Mouse (Mus musculus) Patski (cell line): Measurements from ENCODE around the gene Acox1. TPM values are rescaled to one million over a fixed set of nuclear protein-coding genes. Genes with fewer than 3 reads are reported as not detected.

Source experiments
- ATAC-seq: fragments of 100-300 bp; one replicate; pipeline ENCODE4 v1.8.0; 2021
- CTCF ChIA-PET: fragments of 350-600 bp; sonication (Branson Sonifier 250); formaldehyde crosslinking; loops from one replicate; lab custom pipeline; 2022; ENCODE audit warnings: inconsistent platforms; lab: Charles Lee
- POLR2A ChIA-PET: fragments of 350-600 bp; sonication (Branson Sonifier 250); formaldehyde crosslinking; loops from one replicate; lab custom pipeline; 2022; ENCODE audit warnings: antibody characterized with exemption, inconsistent platforms; lab: Charles Lee
- DNase-seq: peaks from one replicate; pipeline ENCODE4 v3.0.0-alpha.2; 2011; ENCODE audit warnings: low read depth, low spot score
- H3K27me3 ChIP-seq: fragments of 371-371 bp; one replicate; pipeline ENCODE4 v1.5.1; 2021
- CTCF ChIP-seq: fragments of 100-300 bp; IDR thresholded peaks from one replicate; pipeline ENCODE4 v1.5.1; 2021
- in situ Hi-C: fragments of 300-500 bp; cut with MboI; formaldehyde crosslinking; loops from 3 replicates; pipeline ENCODE4 v1.11.1; 2018; ENCODE audit warnings: low pct_unique_long_range_greater_than_20kb, mixed read lengths
- polyA plus RNA-seq: library from polyadenylated mRNA; unstranded; gene quantifications from one replicate; pipeline ENCODE4 v1.2.3, GENCODE M21; 2021

Acox1 gene
- polyA plus RNA-seq, 1 experiment from 2014 or later = 67.1 TPM

GRCm38 (mm10) chr11:116133497-116133896 is 65.3 kb downstream of the Acox1 start:
- TF ChIP-seq CTCF = no peak
- ChIA-PET POLR2A (no interaction called here), CTCF (no interaction called here)
- in situ Hi-C loops = loop anchor here (5.0 kb wide), 1 partner anchor 46 kb away; the partner anchor contains the start of gene Wbp2
- DNase-seq (no peak), ATAC-seq (no peak)
- H3K27me3 ChIP-seq = no peaks in the 10 kb centered on the region

- no peak for TF ChIP-seq CTCF
- ChIA-PET POLR2A (no interaction called here), CTCF (interaction anchor here (1.5 kb wide), 1 partner anchor 10 kb away, joined by 3 read pairs; no protein-coding TSS in a partner anchor)
- DNase-seq = no peak
- no peak for ATAC-seq
- in situ Hi-C loops = loop anchor here (5.0 kb wide), 1 partner anchor 45 kb away; the partner anchor contains the start of gene Wbp2
- no peaks in the 10 kb centered on the region for H3K27me3 ChIP-seq
Observed at GRCm38 (mm10) chr11:116132366-116133333, 66.2 kb downstream of the Acox1 start.

- ChIA-PET CTCF (interaction anchor here (0.8 to 1.6 kb wide), 6 partner anchors 9 to 189 kb away, joined by 3 to 4 read pairs (median 3); no protein-coding TSS in a partner anchor), POLR2A (interaction anchor here (0.7 to 2.3 kb wide), 5 partner anchors 14 to 69 kb away, joined by 3 to 5 read pairs (median 3); no protein-coding TSS in a partner anchor)
- in situ Hi-C loops = loop anchor here (5.0 kb wide), 1 partner anchor 44 kb away; the partner anchor contains the start of gene Wbp2
- no peak for ATAC-seq
- DNase-seq = no peak
- no peaks in the 10 kb centered on the region for H3K27me3 ChIP-seq
- TF ChIP-seq CTCF = no peak
Observed at GRCm38 (mm10) chr11:116131349-116132170, 67.3 kb downstream of the Acox1 start.

GRCm38 (mm10) chr11:116130488-116131205 is 68.2 kb downstream of the Acox1 start, which contains the start of gene Trim65:
Gene Trim65 (minus strand): TSS chr11:116131128.
- CTCF ChIA-PET = interaction anchor here (0.8 to 1.9 kb wide), 8 partner anchors 18 to 188 kb away, joined by 3 to 7 read pairs (median 4); partner anchors contain the start of gene Wbp2
- ATAC-seq (peak; percentile 66), DNase-seq (no peak)
- no peak for TF ChIP-seq CTCF
- no peaks in the 10 kb centered on the region for H3K27me3 ChIP-seq
- in situ Hi-C loops = loop anchor here (5.0 kb wide), 1 partner anchor 43 kb away; the partner anchor contains the start of gene Wbp2
- POLR2A ChIA-PET = interaction anchor here (0.7 to 2.3 kb wide), 7 partner anchors 14 to 100 kb away, joined by 3 to 5 read pairs (median 3); no protein-coding TSS in a partner anchor

- no peaks in the 10 kb centered on the region for H3K27me3 ChIP-seq
- ChIA-PET POLR2A (interaction anchor here (0.7 to 2.3 kb wide), 8 partner anchors 13 to 99 kb away, joined by 3 to 5 read pairs (median 3); partner anchors contain the start of gene Wbp2), CTCF (interaction anchor here (0.9 to 1.9 kb wide), 10 partner anchors 10 to 105 kb away, joined by 3 to 7 read pairs (median 4); partner anchors contain the start of gene Wbp2)
- no peak for TF ChIP-seq CTCF
- DNase-seq (no peak), ATAC-seq (peak; percentile 3)
- in situ Hi-C loops = loop anchor here (5.0 kb wide), 1 partner anchor 43 kb away; the partner anchor contains the start of gene Wbp2
Observed at GRCm38 (mm10) chr11:116129993-116130487, 68.8 kb downstream of the Acox1 start.

GRCm38 (mm10) chr11:116129091-116129790 is 69.6 kb downstream of the Acox1 start:
- TF ChIP-seq CTCF = no peak
- in situ Hi-C loops = no loop called here
- ChIA-PET POLR2A (interaction anchor here (0.7 to 2.3 kb wide), 7 partner anchors 21 to 107 kb away, joined by 3 to 5 read pairs (median 3); partner anchors contain the start of gene Wbp2), CTCF (interaction anchor here (0.9 to 1.9 kb wide), 8 partner anchors 10 to 45 kb away, joined by 3 to 7 read pairs (median 4); partner anchors contain the start of gene Wbp2)
- DNase-seq (no peak), ATAC-seq (no peak)
- no peaks in the 10 kb centered on the region for H3K27me3 ChIP-seq

- ChIA-PET POLR2A (interaction anchor here (0.9 to 1.2 kb wide), 2 partner anchors 37 to 105 kb away, joined by 3 to 4 read pairs; no protein-coding TSS in a partner anchor), CTCF (interaction anchor here (1.2 to 1.9 kb wide), 2 partner anchors 11 to 18 kb away, joined by 3 to 4 read pairs; partner anchors contain the start of gene Mrpl38)
- TF ChIP-seq CTCF = no peak
- DNase-seq (no peak), ATAC-seq (no peak)
- in situ Hi-C loops = no loop called here
- no peaks in the 10 kb centered on the region for H3K27me3 ChIP-seq
Observed at GRCm38 (mm10) chr11:116127986-116128385, 70.9 kb downstream of the Acox1 start.
